Mouse (Mus musculus): ENCODE data around the gene Vmac. TPM values are rescaled to one million over a fixed set of nuclear protein-coding genes. Genes with fewer than 3 reads are reported as not detected.
A peak's percentile ranks its signal among the peaks of the same experiment; 100 is the strongest.

Gene Vmac
- polyA plus RNA-seq, 1 experiment from 2014 or later = 18.6 TPM

DNA sequence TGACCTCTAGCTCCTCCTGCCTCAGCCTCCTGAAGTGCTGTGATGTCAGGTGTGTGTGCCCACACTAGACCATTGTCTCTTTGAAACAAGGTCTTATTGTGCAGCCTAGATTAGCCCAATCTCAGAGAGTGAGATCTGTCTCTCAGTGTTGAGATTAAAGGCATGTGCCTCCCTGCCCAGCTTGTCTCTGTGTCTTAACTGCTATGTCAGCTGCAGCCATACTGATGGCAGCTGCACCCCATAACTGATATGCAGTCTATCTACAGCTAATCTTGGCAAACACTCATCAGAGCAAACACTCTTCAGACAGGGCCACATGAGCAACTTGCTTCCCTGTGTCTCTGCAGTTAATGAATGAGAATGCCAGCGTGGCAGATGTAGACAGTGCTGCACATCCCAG is 11.3 kb downstream of the Vmac start:
- Histone ChIP-seq H3K27me3 (replicated peaks; ENCODE audit: control insufficient read depth, insufficient read depth, low read length) (no peaks in the 10 kb centered on the region), H3K9me3 (ENCODE audit: control insufficient read depth, low read length) (no peaks in the 10 kb centered on the region), H3K9ac (ENCODE audit: low read depth, low read length) (no peak overlapping the region), H3K4me2 (ENCODE audit: low read depth, low read length) (no peak overlapping the region), H3K4me1 (ENCODE audit: control insufficient read depth, insufficient read depth, low read length) (no peaks in the 10 kb centered on the region), H3K36me3 (ENCODE audit: control insufficient read depth, insufficient read depth, low read length) (peaks cover 98% of the 10 kb centered on the region), H3K27ac (replicated peaks; ENCODE audit: low read depth, low read length) (no peak overlapping the region), H3K4me3 (ENCODE audit: low read depth, low read length) (no peak overlapping the region)
- DNase-seq (ENCODE audit: low spot score) (no peak), ATAC-seq (ENCODE audit: low read depth) (no peak)
- 90% methylated on average over 1 of the region's 1 CpGs for WGBS

- Histone ChIP-seq H3K9ac (ENCODE audit: low read depth, low read length) (no peak overlapping the region), H3K4me2 (ENCODE audit: low read depth, low read length) (no peak overlapping the region), H3K4me1 (ENCODE audit: control insufficient read depth, insufficient read depth, low read length) (no peaks in the 10 kb centered on the region), H3K9me3 (ENCODE audit: control insufficient read depth, low read length) (no peaks in the 10 kb centered on the region), H3K4me3 (ENCODE audit: low read depth, low read length) (no peak overlapping the region), H3K36me3 (ENCODE audit: control insufficient read depth, insufficient read depth, low read length) (peaks cover 98% of the 10 kb centered on the region), H3K27me3 (replicated peaks; ENCODE audit: control insufficient read depth, insufficient read depth, low read length) (no peaks in the 10 kb centered on the region), H3K27ac (replicated peaks; ENCODE audit: low read depth, low read length) (no peak overlapping the region)
- WGBS = 85% methylated on average over 4 of the region's 4 CpGs
- ATAC-seq (ENCODE audit: low read depth) = no peak
- DNase-seq (ENCODE audit: low spot score) = no peak
Measured at GRCm38 (mm10) chr17:56703038-56703437, 14.8 kb downstream of the Vmac start.

GRCm38 (mm10) chr17:56700451-56700850 is 17.4 kb downstream of the Vmac start:
- Histone ChIP-seq H3K4me1 (ENCODE audit: control insufficient read depth, insufficient read depth, low read length) (no peaks in the 10 kb centered on the region), H3K4me2 (ENCODE audit: low read depth, low read length) (no peak overlapping the region), H3K4me3 (ENCODE audit: low read depth, low read length) (no peak overlapping the region), H3K27ac (replicated peaks; ENCODE audit: low read depth, low read length) (no peak overlapping the region), H3K9ac (ENCODE audit: low read depth, low read length) (no peak overlapping the region), H3K9me3 (ENCODE audit: control insufficient read depth, low read length) (no peaks in the 10 kb centered on the region), H3K27me3 (replicated peaks; ENCODE audit: control insufficient read depth, insufficient read depth, low read length) (no peaks in the 10 kb centered on the region), H3K36me3 (ENCODE audit: control insufficient read depth, insufficient read depth, low read length) (peaks cover 96% of the 10 kb centered on the region)
- DNase-seq (ENCODE audit: low spot score) (no peak), ATAC-seq (ENCODE audit: low read depth) (no peak)
- WGBS = 88% methylated on average over 2 of the region's 2 CpGs

- Histone ChIP-seq H3K27ac (replicated peaks; ENCODE audit: low read depth, low read length) (peak overlapping the region; percentile 53; the same call in 1 of the 2 replicates), H3K4me2 (ENCODE audit: low read depth, low read length) (no peak overlapping the region), H3K9me3 (ENCODE audit: control insufficient read depth, low read length) (no peaks in the 10 kb centered on the region), H3K36me3 (ENCODE audit: control insufficient read depth, insufficient read depth, low read length) (peaks cover 73% of the 10 kb centered on the region), H3K4me1 (ENCODE audit: control insufficient read depth, insufficient read depth, low read length) (peaks cover 10% of the 10 kb centered on the region), H3K4me3 (ENCODE audit: low read depth, low read length) (no peak overlapping the region), H3K27me3 (replicated peaks; ENCODE audit: control insufficient read depth, insufficient read depth, low read length) (no peaks in the 10 kb centered on the region), H3K9ac (ENCODE audit: low read depth, low read length) (no peak overlapping the region)
- peak; percentile 91 for DNase-seq (ENCODE audit: low spot score)
- WGBS = 54% methylated on average over 6 of the region's 6 CpGs
- ATAC-seq (ENCODE audit: low read depth) = peak; percentile 88
Measured at GRCm38 (mm10) chr17:56693851-56694310, 23.9 kb downstream of the Vmac start.

DNA sequence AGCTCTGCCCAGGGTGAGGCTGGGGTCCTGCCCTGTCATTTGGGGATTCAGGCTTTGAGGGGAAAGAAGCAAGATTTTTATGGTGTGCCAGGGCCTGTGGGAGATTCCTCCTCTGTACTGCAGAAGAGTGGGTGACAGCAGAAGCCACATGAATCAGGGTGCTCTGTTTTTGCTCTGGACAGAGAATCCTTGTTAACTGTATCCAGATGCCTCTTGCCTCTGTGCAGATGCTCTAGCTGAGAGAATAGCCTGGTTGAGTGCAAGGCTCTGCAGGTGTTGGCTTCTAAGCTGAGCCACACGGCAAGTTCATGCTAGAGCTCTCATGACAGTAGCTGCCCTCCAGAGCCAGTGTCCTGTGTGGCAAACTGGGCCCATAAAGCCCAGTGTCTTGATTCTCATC is 24.4 kb downstream of the Vmac start:
- no peak overlapping the region for H3K4me2 ChIP-seq (ENCODE audit: low read depth, low read length)
- H3K9me3 ChIP-seq (ENCODE audit: control insufficient read depth, low read length) = no peaks in the 10 kb centered on the region
- H3K4me3 ChIP-seq (ENCODE audit: low read depth, low read length) = no peak overlapping the region
- 50% methylated on average over 1 of the region's 1 CpGs for WGBS
- no peak overlapping the region for H3K9ac ChIP-seq (ENCODE audit: low read depth, low read length)
- H3K27me3 ChIP-seq (replicated peaks; ENCODE audit: control insufficient read depth, insufficient read depth, low read length) = no peaks in the 10 kb centered on the region
- H3K4me1 ChIP-seq (ENCODE audit: control insufficient read depth, insufficient read depth, low read length) = peaks cover 10% of the 10 kb centered on the region
- H3K27ac ChIP-seq (replicated peaks; ENCODE audit: low read depth, low read length) = peak overlapping the region; percentile 53; the same call in 1 of the 2 replicates
- DNase-seq (ENCODE audit: low spot score) = no peak
- ATAC-seq (ENCODE audit: low read depth) = 0 out of 2 replicates have a peak, but pooled peaks have one; percentile 11
- peaks cover 73% of the 10 kb centered on the region for H3K36me3 ChIP-seq (ENCODE audit: control insufficient read depth, insufficient read depth, low read length)

GRCm38 (mm10) chr17:56688689-56689088 is 29.1 kb downstream of the Vmac start:
- ATAC-seq (ENCODE audit: low read depth) (no peak), DNase-seq (ENCODE audit: low spot score) (no peak)
- Histone ChIP-seq H3K9me3 (ENCODE audit: control insufficient read depth, low read length) (no peaks in the 10 kb centered on the region), H3K4me1 (ENCODE audit: control insufficient read depth, insufficient read depth, low read length) (peaks cover 6% of the 10 kb centered on the region), H3K9ac (ENCODE audit: low read depth, low read length) (no peak overlapping the region), H3K36me3 (ENCODE audit: control insufficient read depth, insufficient read depth, low read length) (peaks cover 73% of the 10 kb centered on the region), H3K4me3 (ENCODE audit: low read depth, low read length) (no peak overlapping the region), H3K27ac (replicated peaks; ENCODE audit: low read depth, low read length) (no peak overlapping the region), H3K27me3 (replicated peaks; ENCODE audit: control insufficient read depth, insufficient read depth, low read length) (no peaks in the 10 kb centered on the region), H3K4me2 (ENCODE audit: low read depth, low read length) (no peak overlapping the region)
- 81% methylated on average over 2 of the region's 2 CpGs for WGBS

DNA sequence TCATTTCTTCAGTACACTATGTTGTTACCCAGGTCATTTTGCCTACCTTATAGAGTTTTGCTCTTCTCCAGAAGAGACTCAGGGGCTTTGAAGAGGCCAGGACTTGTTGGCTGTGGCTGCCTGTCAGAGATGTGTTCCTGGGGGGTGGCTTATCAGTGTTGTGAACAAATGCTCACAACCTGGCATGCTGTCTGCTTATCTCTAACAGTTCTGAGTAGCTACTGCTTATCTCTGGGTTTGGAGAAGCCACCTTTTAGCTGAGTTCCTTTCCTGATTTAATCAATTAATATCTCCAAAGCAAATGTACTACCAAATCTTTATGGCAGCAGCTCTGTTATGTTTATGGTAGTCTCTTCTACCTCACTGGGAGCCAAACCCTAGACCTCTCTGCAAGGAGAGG is 29.8 kb downstream of the Vmac start:
- Histone ChIP-seq H3K9me3 (ENCODE audit: control insufficient read depth, low read length) (no peaks in the 10 kb centered on the region), H3K36me3 (ENCODE audit: control insufficient read depth, insufficient read depth, low read length) (peaks cover 73% of the 10 kb centered on the region), H3K4me3 (ENCODE audit: low read depth, low read length) (no peak overlapping the region), H3K9ac (ENCODE audit: low read depth, low read length) (no peak overlapping the region), H3K4me2 (ENCODE audit: low read depth, low read length) (no peak overlapping the region), H3K27me3 (replicated peaks; ENCODE audit: control insufficient read depth, insufficient read depth, low read length) (no peaks in the 10 kb centered on the region), H3K4me1 (ENCODE audit: control insufficient read depth, insufficient read depth, low read length) (0 out of 2 replicates have a peak, but pooled peaks cover 4% of the 10 kb centered on the region), H3K27ac (replicated peaks; ENCODE audit: low read depth, low read length) (no peak overlapping the region)
- ATAC-seq (ENCODE audit: low read depth) = no peak
- no peak for DNase-seq (ENCODE audit: low spot score)

DNA sequence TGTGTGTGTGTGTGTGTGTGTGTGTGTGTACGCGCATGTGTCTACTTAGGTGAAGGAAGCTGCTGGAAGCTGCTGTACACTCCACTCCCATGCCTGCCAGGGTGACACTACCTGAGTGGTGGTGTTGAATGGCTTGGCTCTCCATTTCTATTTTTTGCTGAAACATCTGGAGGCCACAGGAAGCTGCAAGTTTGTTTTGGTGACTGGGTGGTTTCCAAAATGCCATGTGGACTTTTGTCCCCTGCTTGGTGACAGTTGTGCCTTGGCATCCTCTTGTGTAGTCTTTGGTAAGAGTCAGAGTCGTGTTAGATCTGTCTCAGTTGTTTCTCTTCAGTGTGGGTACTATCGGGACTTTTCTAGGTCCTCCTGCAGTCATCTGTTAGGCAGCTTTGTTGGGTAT is 31.0 kb downstream of the Vmac start:
- Histone ChIP-seq H3K27ac (replicated peaks; ENCODE audit: low read depth, low read length) (no peak overlapping the region), H3K36me3 (ENCODE audit: control insufficient read depth, insufficient read depth, low read length) (peaks cover 73% of the 10 kb centered on the region), H3K4me1 (ENCODE audit: control insufficient read depth, insufficient read depth, low read length) (no peaks in the 10 kb centered on the region), H3K4me2 (ENCODE audit: low read depth, low read length) (no peak overlapping the region), H3K9ac (ENCODE audit: low read depth, low read length) (no peak overlapping the region), H3K9me3 (ENCODE audit: control insufficient read depth, low read length) (no peaks in the 10 kb centered on the region), H3K27me3 (replicated peaks; ENCODE audit: control insufficient read depth, insufficient read depth, low read length) (no peaks in the 10 kb centered on the region), H3K4me3 (ENCODE audit: low read depth, low read length) (no peak overlapping the region)
- no peak for ATAC-seq (ENCODE audit: low read depth)
- WGBS = 89% methylated on average over 2 of the region's 4 CpGs
- no peak for DNase-seq (ENCODE audit: low spot score)

DNA sequence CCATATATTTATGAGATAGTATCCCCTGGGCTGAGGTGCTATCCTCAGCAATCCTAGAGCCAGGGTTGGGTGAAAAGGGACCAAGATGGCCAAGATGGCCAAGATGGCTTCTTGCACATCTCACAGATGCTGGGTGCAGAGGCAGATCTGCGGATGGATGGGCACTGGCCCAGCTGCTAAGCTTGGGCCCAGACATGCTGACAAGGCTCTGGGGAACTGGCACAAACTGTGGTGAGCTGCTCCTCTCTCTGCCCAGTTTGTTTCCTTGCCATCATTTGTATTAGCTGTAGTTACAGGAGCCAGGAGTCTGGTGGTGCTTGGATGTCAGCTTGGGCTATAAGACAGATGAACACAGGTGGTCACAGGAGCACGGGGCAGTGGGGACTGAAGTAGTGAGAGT is 33.2 kb downstream of the Vmac start:
- H3K9me3 ChIP-seq (ENCODE audit: control insufficient read depth, low read length) = no peaks in the 10 kb centered on the region
- H3K4me1 ChIP-seq (ENCODE audit: control insufficient read depth, insufficient read depth, low read length) = no peaks in the 10 kb centered on the region
- no peak overlapping the region for H3K9ac ChIP-seq (ENCODE audit: low read depth, low read length)
- no peak overlapping the region for H3K27ac ChIP-seq (replicated peaks; ENCODE audit: low read depth, low read length)
- 73% methylated on average over 2 of the region's 2 CpGs for WGBS
- peaks cover 61% of the 10 kb centered on the region for H3K36me3 ChIP-seq (ENCODE audit: control insufficient read depth, insufficient read depth, low read length)
- no peak for DNase-seq (ENCODE audit: low spot score)
- H3K4me3 ChIP-seq (ENCODE audit: low read depth, low read length) = no peak overlapping the region
- no peak overlapping the region for H3K4me2 ChIP-seq (ENCODE audit: low read depth, low read length)
- no peaks in the 10 kb centered on the region for H3K27me3 ChIP-seq (replicated peaks; ENCODE audit: control insufficient read depth, insufficient read depth, low read length)
- no peak for ATAC-seq (ENCODE audit: low read depth)
